Mouse (Mus musculus): ENCODE results near the gene Setd2. TPM values are rescaled to one million over a fixed set of nuclear protein-coding genes. Genes with fewer than 3 reads are reported as not detected.

The Setd2 gene
- 10 to 100 TPM; 25.8 to 26.9 TPM for total RNA-seq (2021)
- long read RNA-seq, experiment 1, partial matches to known transcripts, result 0 of 1 reads
- long read RNA-seq, experiment 1, other reads (novel, unspliced or antisense), result 1 of 1 reads
- long read RNA-seq, experiment 2, partial matches to known transcripts, result 2 of 4 reads
- long read RNA-seq, experiment 2, other reads (novel, unspliced or antisense), result 0 of 4 reads

GRCm38 (mm10) chr9:110532538-110533291 lies at the start of gene Setd2:
Gene Setd2, plus strand, starts transcription at chr9:110532597.
- peak; percentile 60 for DNase-seq (ENCODE audit: low spot score)

GRCm38 (mm10) chr9:110488841-110489240 lies 43.6 kb upstream of the Setd2 start:
- no peak for DNase-seq (ENCODE audit: low spot score)

- no peak for DNase-seq (ENCODE audit: low spot score)
Observed at GRCm38 (mm10) chr9:110490913-110491312, 41.5 kb upstream of the Setd2 start.

- DNase-seq (ENCODE audit: low spot score), result peak; percentile 7
Observed at GRCm38 (mm10) chr9:110525737-110526136, 6.7 kb upstream of the Setd2 start.

GRCm38 (mm10) chr9:110529002-110529737 lies 3.2 kb upstream of the Setd2 start:
- no peak for DNase-seq (ENCODE audit: low spot score)

GRCm38 (mm10) chr9:110530650-110531049 lies 1.7 kb upstream of the Setd2 start:
- no peak for DNase-seq (ENCODE audit: low spot score)

- no peak for DNase-seq (ENCODE audit: low spot score)
Observed at GRCm38 (mm10) chr9:110531151-110531791, 1.1 kb upstream of the Setd2 start.

- DNase-seq (ENCODE audit: low spot score), result peak; percentile 94
Observed at GRCm38 (mm10) chr9:110531914-110532489, 395 bp upstream of the Setd2 start.

GRCm38 (mm10) chr9:110533645-110534044 lies 1.2 kb downstream of the Setd2 start:
- no peak for DNase-seq (ENCODE audit: low spot score)

GRCm38 (mm10) chr9:110535114-110535513 lies 2.7 kb downstream of the Setd2 start:
- DNase-seq (ENCODE audit: low spot score), result no peak

- no peak for DNase-seq (ENCODE audit: low spot score)
Observed at GRCm38 (mm10) chr9:110536636-110537035, 4.2 kb downstream of the Setd2 start.

- no peak for DNase-seq (ENCODE audit: low spot score)
Observed at GRCm38 (mm10) chr9:110538511-110538910, 6.1 kb downstream of the Setd2 start.

- no peak for DNase-seq (ENCODE audit: low spot score)
Observed at GRCm38 (mm10) chr9:110541988-110542387, 9.6 kb downstream of the Setd2 start.

GRCm38 (mm10) chr9:110548261-110548660 lies 15.9 kb downstream of the Setd2 start:
- no peak for DNase-seq (ENCODE audit: low spot score)

GRCm38 (mm10) chr9:110568309-110568708 lies 35.9 kb downstream of the Setd2 start:
- no peak for DNase-seq (ENCODE audit: low spot score)

GRCm38 (mm10) chr9:110582161-110582560 lies 49.8 kb downstream of the Setd2 start:
- no peak for DNase-seq (ENCODE audit: low spot score)

GRCm38 (mm10) chr9:110583521-110583920 lies 51.1 kb downstream of the Setd2 start:
- DNase-seq (ENCODE audit: low spot score), result no peak

GRCm38 (mm10) chr9:110611471-110611870 lies 79.1 kb downstream of the Setd2 start:
- no peak for DNase-seq (ENCODE audit: low spot score)

GRCm38 (mm10) chr9:110617081-110617480 lies 84.7 kb downstream of the Setd2 start:
- peak; percentile 28 for DNase-seq (ENCODE audit: low spot score)

- no peak for DNase-seq (ENCODE audit: low spot score)
Observed at GRCm38 (mm10) chr9:110620180-110620579, 87.8 kb downstream of the Setd2 start.

- DNase-seq (ENCODE audit: low spot score), result no peak
Observed at GRCm38 (mm10) chr9:110620685-110621084, 88.3 kb downstream of the Setd2 start.

All from gastrocnemius, adult 18-20 months (tissue).